Mouse (Mus musculus) ES-Bruce4 (cell line): ENCODE measurements around the gene Ttc28.

Source experiments
- EP300 ChIP-seq: IDR thresholded peaks from 2 replicates; pipeline ENCODE4 v1.6.1; 2011; ENCODE audit warnings: low read depth, low read length; ENCODE audit not compliant: insufficient read depth
- POLR2A ChIP-seq: IDR thresholded peaks from one replicate; pipeline ENCODE4 v1.8.1; 2011; ENCODE audit warnings: low read length; ENCODE audit not compliant: insufficient read depth

- TF ChIP-seq EP300 (no peak), POLR2A (no peak)
Observed at GRCm38 (mm10) chr5:111155271-111155670, 275.7 kb downstream of the Ttc28 start.
